Mouse (Mus musculus) liver, embryonic 14.5 days (tissue): ENCODE results near the gene Kirrel3. TPM values are rescaled to one million over a fixed set of nuclear protein-coding genes. Genes with fewer than 3 reads are reported as not detected.

Experiments
- ATAC-seq: fragments of 200-750 bp; cut with Nextera tagmentation; 2 replicates; pipeline ENCODE4 v1.8.0; 2017; ENCODE audit warnings: moderate number of reproducible peaks, mild to moderate bottlenecking, moderate library complexity; ENCODE audit not compliant: insufficient read depth
- DNase-seq, 3 experiments: peaks; one replicate each; pipeline ENCODE4 v3.0.0-alpha.2; 2012 to 2013; ENCODE audit warnings: low read depth in 3 of 3, low spot score in 3 of 3
- H3K27ac ChIP-seq: fragments of 300-500 bp; sonication (generic); 2 replicates; pipeline ENCODE4 v1.5.1; 2014; ENCODE audit warnings: moderate library complexity, mild to moderate bottlenecking, control low read depth, inconsistent platforms
- H3K27me3 ChIP-seq: fragments of 300-500 bp; sonication (generic); 2 replicates; pipeline ENCODE4 v1.6.1; 2014; ENCODE audit warnings: mild to moderate bottlenecking, low read length, moderate library complexity; ENCODE audit not compliant: control insufficient read depth, insufficient read depth
- H3K36me3 ChIP-seq: fragments of 300-500 bp; sonication (generic); replicated peaks from 2 replicates; pipeline ENCODE4 v1.6.1; 2014; ENCODE audit warnings: low read depth; ENCODE audit not compliant: control insufficient read depth, insufficient read depth
- H3K4me1 ChIP-seq, 2 experiments: fragments of 200-500 bp in 1 of 2; fragments of 300-500 bp in 1 of 2; sonication (generic) in 1 of 2; replicated peaks; 2 replicates each; pipeline ENCODE4 v1.6.1; 2012 to 2014; ENCODE audit warnings: antibody characterized with exemption in 1 of 2, inconsistent platforms in 1 of 2, low read length in 1 of 2; ENCODE audit not compliant: control insufficient read depth in 2 of 2, insufficient read depth in 2 of 2
- H3K4me2 ChIP-seq: fragments of 300-500 bp; sonication (generic); 2 replicates; pipeline ENCODE4 v1.6.1; 2014; ENCODE audit warnings: low read depth, mild to moderate bottlenecking, control low read depth, moderate library complexity
- H3K4me3 ChIP-seq, 2 experiments: fragments of 200-500 bp in 1 of 2; fragments of 300-500 bp in 1 of 2; sonication (generic) in 1 of 2; 2 replicates each; pipeline ENCODE4 v1.5.1; 2012 to 2014; ENCODE audit warnings: low read depth in 2 of 2, low read length in 2 of 2, mild to moderate bottlenecking in 2 of 2, control low read depth in 1 of 2, inconsistent platforms in 1 of 2, moderate library complexity in 1 of 2; ENCODE audit not compliant: insufficient read depth in 1 of 2
- H3K9ac ChIP-seq: fragments of 300-500 bp; sonication (generic); replicated peaks from 2 replicates; pipeline ENCODE4 v1.6.1; 2014; ENCODE audit warnings: mild to moderate bottlenecking, control low read depth, moderate library complexity
- H3K9me3 ChIP-seq: fragments of 300-500 bp; sonication (generic); 2 replicates; pipeline ENCODE4 v1.6.1; 2016; ENCODE audit warnings: low read length, mixed read lengths; ENCODE audit not compliant: control insufficient read depth
- CTCF ChIP-seq: IDR thresholded peaks from 2 replicates; pipeline ENCODE4 v1.5.1; 2016; ENCODE audit warnings: antibody characterized with exemption, low read depth, control low read depth
- EP300 ChIP-seq: IDR thresholded peaks from 2 replicates; pipeline ENCODE4 v1.6.1; 2016; ENCODE audit warnings: antibody characterized with exemption, low read depth
- whole genome bisulfite sequencing: fragments of 180-500 bp; shearing (Covaris S2); extraction: QIAGEN DNeasy Blood & Tissue Kit; methylation state at CpG from one replicate; pipeline ENCODE4 v1.1.7; 2014; ENCODE audit not compliant: insufficient replicate concordance; 5-methylcytosine and 5-hydroxymethylcytosine counted together
- polyA plus RNA-seq, 2 experiments: library from polyadenylated mRNA; depleted of rRNA in 1 of 2; stranded (reverse) in 1 of 2; unstranded in 1 of 2; fragments of >200 nt; fragmentation: Nextera tagmentation in 1 of 2; extraction: Ambion mirVana in 1 of 2; gene quantifications; 2 replicates each; pipeline versions ENCODE4 v1.2.1 to v1.2.3; 2012 to 2014

The Kirrel3 gene
- polyA plus RNA-seq, 2 experiments, result 0.08 TPM; not detected in 1

DNA sequence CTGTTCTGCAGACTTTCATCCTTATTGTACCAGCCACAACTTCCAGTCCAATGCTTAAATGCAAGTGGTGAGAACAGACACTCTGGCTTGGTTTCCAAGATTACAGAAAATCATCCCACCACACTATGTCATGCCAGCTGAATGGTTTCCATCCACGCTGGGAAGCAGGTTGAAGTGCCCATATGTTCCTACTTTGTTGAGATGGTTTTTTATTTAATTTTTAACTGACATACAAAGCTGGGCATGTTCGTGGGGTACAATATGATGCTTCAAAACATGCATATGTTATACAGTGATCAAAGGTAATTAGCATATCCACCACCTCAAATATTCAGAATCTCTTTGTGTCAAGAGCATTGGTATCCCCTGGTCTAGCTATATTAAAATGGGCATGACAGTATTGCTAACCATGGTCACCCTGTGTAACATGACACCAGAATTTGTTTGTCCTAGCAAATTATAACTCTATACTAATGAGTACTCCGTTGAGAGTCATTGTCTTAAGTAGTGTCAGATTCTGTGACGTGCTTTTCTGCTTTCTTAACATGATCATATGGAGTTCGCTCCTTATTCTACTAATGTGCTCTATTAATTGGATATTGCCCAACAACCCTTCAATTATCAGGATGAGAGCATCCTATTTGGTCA lies 472.6 kb downstream of the Kirrel3 start:
- Histone ChIP-seq H3K9me3 (no peaks in the 10 kb centered on the region), H3K4me2 (no peak overlapping the region), H3K27me3 (no peaks in the 10 kb centered on the region), H3K27ac (no peak overlapping the region), H3K9ac (no peak overlapping the region), H3K4me1 (peaks cover 0 to 3% of the 10 kb centered on the region in 2 experiments; a peak in 1 of 4 replicates), H3K4me3 (no peak overlapping the region), H3K36me3 (no peaks in the 10 kb centered on the region)
- WGBS, result 42% methylated on average over 5 of the region's 5 CpGs
- ATAC-seq, result no peak
- no peak for DNase-seq
- no peak for TF ChIP-seq CTCF
- no peak for TF ChIP-seq EP300

- WGBS, result 50% methylated on average over 12 of the region's 12 CpGs
- Histone ChIP-seq H3K4me2 (no peak overlapping the region), H3K4me3 (no peak overlapping the region), H3K9me3 (no peaks in the 10 kb centered on the region), H3K36me3 (no peaks in the 10 kb centered on the region), H3K27ac (no peak overlapping the region), H3K9ac (no peak overlapping the region), H3K27me3 (no peaks in the 10 kb centered on the region), H3K4me1 (peaks cover 0 to 3% of the 10 kb centered on the region in 2 experiments; a peak in 1 of 4 replicates)
- no peak for TF ChIP-seq CTCF
- TF ChIP-seq EP300, result no peak
- no peak for DNase-seq
- no peak for ATAC-seq
Observed at GRCm38 (mm10) chr9:34960736-34961135, 475.0 kb downstream of the Kirrel3 start.

GRCm38 (mm10) chr9:34961171-34961570 lies 475.5 kb downstream of the Kirrel3 start:
- H3K4me1 ChIP-seq, result peaks cover 0 to 3% of the 10 kb centered on the region in 2 experiments; a peak in 1 of 4 replicates
- no peaks in the 10 kb centered on the region for H3K36me3 ChIP-seq
- DNase-seq (no peak), ATAC-seq (no peak)
- H3K4me2 ChIP-seq, result no peak overlapping the region
- no peak overlapping the region for H3K9ac ChIP-seq
- TF ChIP-seq EP300 (no peak), CTCF (no peak)
- WGBS, result 61% methylated on average over 14 of the region's 14 CpGs
- H3K27me3 ChIP-seq, result no peaks in the 10 kb centered on the region
- H3K27ac ChIP-seq, result no peak overlapping the region
- H3K4me3 ChIP-seq, result no peak overlapping the region
- H3K9me3 ChIP-seq, result no peaks in the 10 kb centered on the region

DNA sequence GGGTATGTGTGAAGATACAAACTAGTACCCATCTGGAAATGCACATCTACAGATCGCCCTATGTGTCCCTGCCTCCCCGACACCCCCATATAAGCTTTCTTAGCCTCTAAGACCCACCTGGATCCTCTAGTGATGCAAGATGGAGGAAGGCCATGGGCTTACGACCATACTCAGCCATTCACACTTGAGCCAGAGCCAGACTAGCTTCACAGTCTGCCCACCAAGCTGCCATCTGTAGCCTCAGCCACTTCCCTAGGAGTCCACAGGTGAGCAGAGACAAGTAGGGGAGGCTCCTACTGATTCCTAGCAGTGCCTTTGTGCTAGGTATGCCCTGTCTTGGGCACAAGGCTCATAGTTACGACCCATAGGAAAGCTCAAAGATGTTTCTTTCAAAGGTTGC lies 476.6 kb downstream of the Kirrel3 start:
- Histone ChIP-seq H3K36me3 (no peaks in the 10 kb centered on the region), H3K4me3 (no peak overlapping the region), H3K27me3 (no peaks in the 10 kb centered on the region), H3K9me3 (no peaks in the 10 kb centered on the region), H3K27ac (no peak overlapping the region), H3K4me1 (peaks cover 0 to 3% of the 10 kb centered on the region in 2 experiments; a peak in 1 of 4 replicates), H3K9ac (no peak overlapping the region), H3K4me2 (no peak overlapping the region)
- ATAC-seq (no peak), DNase-seq (no peak)
- TF ChIP-seq EP300 (no peak), CTCF (no peak)
- WGBS, result 60% methylated on average over 4 of the region's 4 CpGs

- ATAC-seq (no peak), DNase-seq (no peak)
- Histone ChIP-seq H3K4me3 (no peak overlapping the region), H3K9ac (no peak overlapping the region), H3K4me1 (peaks cover 0 to 3% of the 10 kb centered on the region in 2 experiments; a peak in 1 of 4 replicates), H3K4me2 (no peak overlapping the region), H3K27me3 (no peaks in the 10 kb centered on the region), H3K9me3 (no peaks in the 10 kb centered on the region), H3K27ac (no peak overlapping the region), H3K36me3 (no peaks in the 10 kb centered on the region)
- WGBS, result 48% methylated on average over 3 of the region's 3 CpGs
- TF ChIP-seq EP300 (no peak), CTCF (no peak)
Observed at GRCm38 (mm10) chr9:34963593-34963992, 477.9 kb downstream of the Kirrel3 start.
